Mouse (Mus musculus): ENCODE data around the gene Eps8. TPM values are rescaled to one million over a fixed set of nuclear protein-coding genes. Genes with fewer than 3 reads are reported as not detected.

Gene Eps8
- polyA plus RNA-seq, 1 experiment from 2014 or later = 24.5 TPM

DNA sequence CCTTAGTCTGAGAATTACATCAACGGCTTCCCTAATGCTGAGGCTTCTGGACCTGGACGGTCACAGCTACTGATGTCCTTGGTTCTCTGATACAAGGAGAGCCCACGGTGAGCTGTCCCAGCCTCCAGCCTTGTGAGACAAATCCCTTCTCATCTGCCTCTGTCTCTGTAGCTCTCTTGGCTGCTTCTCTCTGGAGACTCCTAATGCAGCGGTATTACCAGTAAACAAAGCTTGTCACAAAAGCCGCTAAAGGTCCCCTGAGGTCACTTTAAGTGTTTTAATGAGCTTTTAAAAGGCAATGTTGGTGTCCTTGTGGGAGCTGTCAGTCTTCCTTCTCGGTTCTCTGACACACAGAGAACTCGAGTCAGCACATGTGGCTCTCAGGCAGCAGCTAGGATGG, 56.4 kb downstream of the Eps8 start:
- Histone ChIP-seq H3K27me3 (ENCODE audit: insufficient read depth, low read length) (no peaks in the 10 kb centered on the region), H3K4me3 (ENCODE audit: low read depth, low read length) (no peak overlapping the region), H3K4me1 (ENCODE audit: insufficient read depth) (no peaks in the 10 kb centered on the region), H3K9ac (no peak overlapping the region), H3K36me3 (ENCODE audit: insufficient read depth) (no peaks in the 10 kb centered on the region), H3K9me3 (ENCODE audit: low read depth, low read length) (0 out of 2 replicates have a peak, but pooled peaks cover 3% of the 10 kb centered on the region), H3K27ac (ENCODE audit: low read depth) (no peak overlapping the region), H3K4me2 (no peak overlapping the region)
- ATAC-seq (ENCODE audit: insufficient read depth) (no peak), DNase-seq (no peak)
- WGBS = 36% methylated on average over 7 of the region's 7 CpGs
- no peak for TF ChIP-seq CTCF (IDR thresholded peaks at IDR 0.05; ENCODE audit: low read depth)

DNA sequence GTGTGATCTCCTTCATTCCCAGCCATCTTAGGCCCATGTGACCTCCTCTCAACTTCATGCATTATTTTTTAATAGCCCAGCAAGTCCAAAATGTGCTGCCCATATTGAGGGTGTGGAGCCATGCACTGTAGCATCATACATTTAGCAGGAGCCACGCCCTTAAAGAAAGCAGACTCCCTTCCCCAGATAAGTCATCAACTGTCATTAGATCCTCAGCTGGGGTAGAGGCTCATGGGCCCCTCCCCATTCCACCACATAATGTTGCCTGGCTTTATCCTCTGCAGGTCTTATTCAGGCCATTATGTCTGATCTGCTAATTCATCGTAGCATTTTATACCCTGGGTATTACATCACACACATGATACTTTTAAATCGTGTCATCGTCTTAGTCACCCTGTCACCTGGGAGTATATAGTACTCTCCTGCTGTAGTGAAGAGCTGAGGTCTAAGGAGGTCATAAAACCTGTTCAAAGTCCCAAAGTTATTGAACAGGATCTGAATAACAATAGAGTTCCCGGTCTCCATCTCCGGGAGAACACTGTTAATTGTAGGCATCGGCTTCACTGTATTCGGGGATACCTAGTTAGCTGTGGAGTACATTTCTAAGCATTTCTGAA, 57.1 kb downstream of the Eps8 start:
- Histone ChIP-seq H3K9me3 (ENCODE audit: low read depth, low read length) (0 out of 2 replicates have a peak, but pooled peaks cover 3% of the 10 kb centered on the region), H3K4me1 (ENCODE audit: insufficient read depth) (no peaks in the 10 kb centered on the region), H3K36me3 (ENCODE audit: insufficient read depth) (no peaks in the 10 kb centered on the region), H3K9ac (no peak overlapping the region), H3K4me3 (ENCODE audit: low read depth, low read length) (no peak overlapping the region), H3K27me3 (ENCODE audit: insufficient read depth, low read length) (no peaks in the 10 kb centered on the region), H3K4me2 (no peak overlapping the region), H3K27ac (ENCODE audit: low read depth) (no peak overlapping the region)
- DNase-seq (no peak), ATAC-seq (ENCODE audit: insufficient read depth) (no peak)
- TF ChIP-seq CTCF (IDR thresholded peaks at IDR 0.05; ENCODE audit: low read depth) = no peak
- 87% methylated on average over 8 of the region's 8 CpGs for WGBS

DNA sequence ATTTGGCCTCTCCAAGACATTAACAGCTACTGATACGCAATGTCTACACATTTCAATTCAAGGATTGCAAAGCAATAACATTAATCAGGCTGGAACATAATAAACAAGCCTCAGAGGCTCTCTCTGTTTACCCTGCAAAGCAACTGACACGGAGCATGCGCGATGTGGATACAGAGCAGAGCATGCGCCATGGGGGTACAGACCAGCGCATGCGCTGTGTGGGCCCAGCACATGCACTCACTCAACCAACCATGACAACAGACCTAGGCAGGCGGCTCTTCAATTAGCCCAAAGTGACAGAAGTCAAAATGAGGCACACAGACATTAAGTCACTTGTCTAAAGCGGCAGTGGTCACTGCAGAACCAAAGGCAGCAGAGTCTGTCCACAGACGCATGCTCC, 62.1 kb downstream of the Eps8 start:
- Histone ChIP-seq H3K9ac (no peak overlapping the region), H3K4me3 (ENCODE audit: low read depth, low read length) (no peak overlapping the region), H3K36me3 (ENCODE audit: insufficient read depth) (no peaks in the 10 kb centered on the region), H3K4me2 (no peak overlapping the region), H3K9me3 (ENCODE audit: low read depth, low read length) (0 out of 2 replicates have a peak, but pooled peaks cover 3% of the 10 kb centered on the region), H3K4me1 (ENCODE audit: insufficient read depth) (no peaks in the 10 kb centered on the region), H3K27me3 (ENCODE audit: insufficient read depth, low read length) (no peaks in the 10 kb centered on the region), H3K27ac (ENCODE audit: low read depth) (no peak overlapping the region)
- DNase-seq = no peak
- WGBS = 71% methylated on average over 10 of the region's 10 CpGs
- TF ChIP-seq CTCF (IDR thresholded peaks at IDR 0.05; ENCODE audit: low read depth) = no peak
- peak; percentile 47; the same call in 1 of the 2 replicates for ATAC-seq (ENCODE audit: insufficient read depth)

DNA sequence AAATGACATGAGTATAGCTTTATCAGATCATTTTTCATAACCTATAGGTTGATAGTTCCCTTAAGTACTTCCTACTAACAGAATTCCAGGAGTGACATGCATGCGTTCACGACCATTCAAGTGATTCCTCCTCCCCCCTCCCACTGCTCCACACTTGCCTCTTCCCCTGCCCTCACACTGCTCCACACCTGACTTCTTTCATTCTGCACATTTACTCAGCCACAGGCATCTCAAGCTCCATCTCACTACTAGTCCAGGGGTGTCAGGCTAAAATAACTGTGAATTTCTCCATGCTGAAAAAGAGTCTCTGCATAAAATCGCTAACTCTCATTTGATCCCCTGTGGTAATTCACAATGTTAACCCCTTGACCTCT, 65.4 kb downstream of the Eps8 start:
- Histone ChIP-seq H3K4me1 (ENCODE audit: insufficient read depth) (no peaks in the 10 kb centered on the region), H3K27me3 (ENCODE audit: insufficient read depth, low read length) (no peaks in the 10 kb centered on the region), H3K4me3 (ENCODE audit: low read depth, low read length) (no peak overlapping the region), H3K27ac (ENCODE audit: low read depth) (no peak overlapping the region), H3K36me3 (ENCODE audit: insufficient read depth) (no peaks in the 10 kb centered on the region), H3K9ac (no peak overlapping the region), H3K4me2 (no peak overlapping the region), H3K9me3 (ENCODE audit: low read depth, low read length) (no peaks in the 10 kb centered on the region)
- WGBS = 53% methylated on average over 3 of the region's 3 CpGs
- DNase-seq (no peak), ATAC-seq (ENCODE audit: insufficient read depth) (no peak)
- no peak for TF ChIP-seq CTCF (IDR thresholded peaks at IDR 0.05; ENCODE audit: low read depth)

DNA sequence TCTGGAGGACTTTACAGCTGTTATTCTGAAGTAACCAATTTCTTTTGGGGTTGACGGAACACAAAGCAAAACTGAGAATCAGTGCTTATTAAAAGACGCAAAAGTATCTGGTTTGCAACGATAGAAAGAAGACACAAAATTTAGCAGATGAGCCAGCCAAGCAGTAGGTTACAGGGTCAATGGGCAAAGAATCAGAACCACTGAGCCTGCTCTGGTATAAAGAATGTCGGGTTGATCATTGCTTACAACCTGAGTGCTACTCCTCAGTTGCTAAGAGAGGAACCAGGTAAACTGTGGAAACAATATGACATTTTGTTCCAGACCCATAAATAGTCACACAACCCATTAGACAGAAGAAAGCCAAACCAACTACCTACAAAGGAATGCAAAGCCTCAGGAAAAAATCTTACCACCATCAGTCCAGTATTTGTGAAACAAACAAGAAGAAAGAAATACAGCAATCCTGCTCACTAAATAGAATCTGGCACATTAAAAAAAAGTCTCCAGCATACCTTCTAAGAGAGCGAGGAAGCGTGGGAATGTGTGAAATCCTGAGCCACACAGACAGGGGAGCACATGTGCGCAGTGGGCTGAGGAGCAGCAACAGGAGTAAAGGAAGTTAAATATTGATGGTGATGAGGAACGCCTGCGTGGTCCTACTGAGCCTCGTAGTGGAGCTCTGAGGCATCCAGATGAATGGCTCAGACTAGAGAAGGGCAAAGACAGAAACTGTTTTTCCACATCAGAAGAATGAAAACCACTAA, 66.0 kb downstream of the Eps8 start:
- no peaks in the 10 kb centered on the region for H3K27me3 ChIP-seq (ENCODE audit: insufficient read depth, low read length)
- ATAC-seq (ENCODE audit: insufficient read depth) (no peak), DNase-seq (no peak)
- H3K4me2 ChIP-seq = no peak overlapping the region
- no peaks in the 10 kb centered on the region for H3K4me1 ChIP-seq (ENCODE audit: insufficient read depth)
- H3K9ac ChIP-seq = no peak overlapping the region
- WGBS = 68% methylated on average over 10 of the region's 10 CpGs
- H3K4me3 ChIP-seq (ENCODE audit: low read depth, low read length) = no peak overlapping the region
- no peaks in the 10 kb centered on the region for H3K9me3 ChIP-seq (ENCODE audit: low read depth, low read length)
- no peak for TF ChIP-seq CTCF (IDR thresholded peaks at IDR 0.05; ENCODE audit: low read depth)
- H3K36me3 ChIP-seq (ENCODE audit: insufficient read depth) = no peaks in the 10 kb centered on the region
- H3K27ac ChIP-seq (ENCODE audit: low read depth) = no peak overlapping the region

DNA sequence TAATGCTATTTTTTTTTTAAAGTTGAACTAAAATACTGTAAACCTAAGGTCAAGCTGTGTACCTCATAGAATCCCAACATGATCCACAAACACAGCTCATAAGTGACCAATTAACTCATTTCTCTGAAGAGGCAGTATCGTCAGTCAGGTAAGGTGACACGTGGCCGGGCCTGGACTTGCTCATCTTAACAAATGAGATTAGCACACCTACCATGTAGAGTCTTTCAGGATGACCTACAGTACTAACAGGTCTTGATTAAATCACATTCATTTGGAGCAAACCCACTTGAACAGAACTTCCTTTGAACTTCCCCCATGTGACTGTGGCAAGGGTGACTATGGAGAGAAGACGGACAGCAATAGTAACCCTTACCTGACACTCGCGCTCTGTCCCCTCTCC, 66.8 kb downstream of the Eps8 start:
- no peak for ATAC-seq (ENCODE audit: insufficient read depth)
- H3K4me3 ChIP-seq (ENCODE audit: low read depth, low read length) = no peak overlapping the region

DNA sequence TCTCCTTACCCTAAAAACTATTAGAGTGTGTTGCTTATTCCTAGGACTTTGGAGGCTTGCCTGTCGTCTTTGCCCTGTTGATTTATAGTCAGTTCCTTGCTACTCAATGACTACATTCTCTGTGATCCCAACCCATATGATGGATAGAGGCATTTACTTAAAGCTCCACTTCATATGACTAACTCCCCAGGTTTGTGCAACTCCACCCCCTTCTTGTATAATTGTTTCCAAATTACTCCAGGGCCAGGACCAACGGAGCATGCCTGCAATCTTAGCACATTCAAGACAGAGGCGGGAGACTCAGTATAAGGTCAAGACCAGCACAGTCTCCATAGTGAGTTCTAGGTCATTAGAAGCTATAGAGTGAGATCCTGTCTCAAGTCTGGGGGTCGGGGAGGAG, 69.4 kb downstream of the Eps8 start:
- H3K9ac ChIP-seq = no peak overlapping the region
- ATAC-seq (ENCODE audit: insufficient read depth) = no peak
- H3K27me3 ChIP-seq (ENCODE audit: insufficient read depth, low read length) = no peaks in the 10 kb centered on the region
- WGBS = 67% methylated on average over 4 of the region's 4 CpGs
- H3K4me2 ChIP-seq = no peak overlapping the region
- no peaks in the 10 kb centered on the region for H3K4me1 ChIP-seq (ENCODE audit: insufficient read depth)
- DNase-seq = no peak
- H3K27ac ChIP-seq (ENCODE audit: low read depth) = no peak overlapping the region
- H3K4me3 ChIP-seq (ENCODE audit: low read depth, low read length) = no peak overlapping the region
- no peaks in the 10 kb centered on the region for H3K36me3 ChIP-seq (ENCODE audit: insufficient read depth)
- TF ChIP-seq CTCF (IDR thresholded peaks at IDR 0.05; ENCODE audit: low read depth) = no peak
- H3K9me3 ChIP-seq (ENCODE audit: low read depth, low read length) = no peaks in the 10 kb centered on the region

More for the DNA sequence above, 66.8 kb downstream of the Eps8 start:
- no peak for TF ChIP-seq CTCF (IDR thresholded peaks at IDR 0.05; ENCODE audit: low read depth)
- WGBS = 54% methylated on average over 6 of the region's 6 CpGs
- Histone ChIP-seq H3K4me2 (no peak overlapping the region), H3K36me3 (ENCODE audit: insufficient read depth) (no peaks in the 10 kb centered on the region), H3K9ac (no peak overlapping the region), H3K4me1 (ENCODE audit: insufficient read depth) (no peaks in the 10 kb centered on the region), H3K9me3 (ENCODE audit: low read depth, low read length) (no peaks in the 10 kb centered on the region), H3K27me3 (ENCODE audit: insufficient read depth, low read length) (no peaks in the 10 kb centered on the region), H3K27ac (ENCODE audit: low read depth) (no peak overlapping the region)
- no peak for DNase-seq

Data from lung, embryonic 14.5 days (tissue).